Mouse (Mus musculus) kidney, adult 8-10 months (tissue): ENCODE measurements around the gene Cdh24.

Source experiments
- DNase-seq, 2 experiments: peaks; one replicate each; pipeline ENCODE4 v3.0.0; 2022

Cdh24 gene

DNA sequence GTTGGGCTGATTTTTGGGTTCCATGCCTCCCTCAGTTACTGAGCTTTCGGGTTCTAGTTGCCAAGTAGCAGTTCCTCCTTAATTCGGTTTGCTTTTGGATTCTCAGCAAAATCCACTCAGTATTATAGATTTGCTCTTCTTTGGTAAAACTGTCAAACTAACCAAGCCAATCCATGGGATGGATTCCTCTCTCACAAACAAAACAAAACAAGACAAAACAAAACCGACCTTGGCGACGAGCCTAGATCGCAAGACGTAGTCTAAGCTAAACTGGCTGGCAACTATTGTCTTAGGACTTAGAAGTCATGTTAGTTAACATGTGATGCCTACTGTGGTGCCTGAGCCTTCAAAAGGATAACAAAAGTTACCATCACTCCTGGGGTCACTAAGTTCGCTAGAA lies 37.5 kb downstream of the Cdh24 start:
- DNase-seq, result no peak

- DNase-seq, result peak; percentile 96 to 97
Measured at GRCm38 (mm10) chr14:54603038-54603654, 38.0 kb downstream of the Cdh24 start.

- DNase-seq, result no peak
Measured at GRCm38 (mm10) chr14:54602613-54603012, 38.6 kb downstream of the Cdh24 start.

- no peak for DNase-seq
Measured at GRCm38 (mm10) chr14:54601601-54602000, 39.6 kb downstream of the Cdh24 start.

DNA sequence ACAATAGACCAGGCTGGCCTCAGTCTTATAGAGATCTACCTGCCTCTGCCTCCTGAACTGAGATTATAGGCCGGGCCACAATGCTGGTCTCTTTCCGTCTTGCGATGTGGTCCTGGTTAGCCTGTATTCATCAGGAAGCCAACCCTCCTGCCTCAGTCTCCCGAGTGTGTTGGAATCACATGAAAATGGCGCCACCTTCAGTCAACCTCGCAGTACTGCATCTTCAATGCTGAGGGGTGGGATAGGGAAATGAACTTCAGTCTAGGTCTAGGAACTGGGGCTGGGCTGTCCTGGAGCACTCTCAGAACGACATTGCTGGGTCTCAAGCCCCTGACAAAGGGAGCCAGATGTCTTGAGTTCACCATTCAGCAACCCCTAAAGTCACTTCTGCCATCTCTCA lies 44.1 kb downstream of the Cdh24 start:
- DNase-seq, result no peak

- no peak for DNase-seq
Measured at GRCm38 (mm10) chr14:54594631-54595414, 46.3 kb downstream of the Cdh24 start.

DNA sequence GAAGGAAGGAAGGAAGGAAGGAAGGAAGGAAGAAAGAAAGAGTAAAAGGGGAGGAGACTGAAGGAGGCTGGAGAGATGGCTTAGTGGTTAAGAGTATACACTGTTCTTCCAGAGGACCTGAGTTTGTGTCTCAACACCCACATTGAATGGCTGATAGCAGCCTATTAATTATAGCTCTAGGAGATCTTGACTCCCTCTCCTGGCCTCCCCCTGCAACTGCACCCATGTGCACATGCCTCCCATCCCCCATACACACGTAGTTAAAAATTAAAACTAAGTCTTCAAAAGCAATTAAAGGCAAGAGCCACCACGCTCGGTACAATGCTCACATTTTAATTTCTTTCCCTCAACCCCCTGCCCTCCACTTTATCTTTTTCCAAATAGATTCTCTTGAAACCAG lies 47.1 kb downstream of the Cdh24 start:
- no peak for DNase-seq

- DNase-seq, result peak in 1 of 2 experiments; percentile 31
Measured at GRCm38 (mm10) chr14:54592319-54592934, 48.7 kb downstream of the Cdh24 start.

DNA sequence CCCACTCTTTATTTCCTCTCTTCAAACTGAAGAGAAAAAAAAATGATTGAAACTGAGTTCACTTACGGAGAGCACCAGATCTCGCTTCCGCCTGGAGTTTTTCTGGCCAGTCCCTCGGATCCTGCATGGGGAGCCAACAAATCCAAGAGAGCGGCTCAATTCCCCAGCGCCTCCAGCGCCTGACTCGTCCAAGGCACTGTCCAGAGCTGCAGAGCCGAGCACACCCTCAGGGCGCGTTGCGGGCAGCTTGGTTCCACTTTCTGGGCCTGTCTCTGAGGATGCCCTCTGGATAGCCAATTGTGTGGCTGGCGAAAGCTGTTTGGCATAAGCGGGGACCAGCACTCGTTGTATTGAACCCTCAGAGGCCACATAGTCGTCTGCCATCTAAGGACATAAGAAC lies 50.1 kb downstream of the Cdh24 start:
- DNase-seq, result no peak

GRCm38 (mm10) chr14:54583681-54584338 lies 57.4 kb downstream of the Cdh24 start:
- peak in 1 of 2 experiments; percentile 70 for DNase-seq

DNA sequence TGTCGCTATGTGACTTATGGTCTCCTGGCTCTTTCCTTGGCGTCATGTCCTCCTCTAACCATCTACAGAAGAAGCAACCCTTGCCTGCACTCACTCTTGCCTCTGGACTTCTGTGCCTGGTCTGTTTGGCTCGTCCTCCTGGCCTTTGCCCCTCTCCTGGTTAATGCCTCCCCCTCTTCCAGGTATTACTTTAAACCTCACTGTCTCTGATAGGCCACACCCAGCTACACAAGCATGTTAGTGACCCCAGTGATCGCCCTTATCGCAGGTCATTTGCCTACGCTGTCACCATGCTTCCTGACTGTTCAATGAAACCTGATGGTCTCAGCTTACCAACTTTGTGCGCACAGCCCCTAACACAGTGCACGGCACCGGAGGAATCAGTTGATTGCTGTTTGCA lies 58.6 kb downstream of the Cdh24 start:
- DNase-seq, result peak in 1 of 2 experiments; percentile 30
